Mouse (Mus musculus) thymus, postnatal 4 days (tissue): Measurements from ENCODE around the gene Hist1h2aa.
A peak's percentile ranks its signal among the peaks of the same experiment; 100 is the strongest.

ENCODE experiments used
- DNase-seq: peaks from one replicate; pipeline ENCODE4 v3.0.0; 2021

Hist1h2aa gene

DNA sequence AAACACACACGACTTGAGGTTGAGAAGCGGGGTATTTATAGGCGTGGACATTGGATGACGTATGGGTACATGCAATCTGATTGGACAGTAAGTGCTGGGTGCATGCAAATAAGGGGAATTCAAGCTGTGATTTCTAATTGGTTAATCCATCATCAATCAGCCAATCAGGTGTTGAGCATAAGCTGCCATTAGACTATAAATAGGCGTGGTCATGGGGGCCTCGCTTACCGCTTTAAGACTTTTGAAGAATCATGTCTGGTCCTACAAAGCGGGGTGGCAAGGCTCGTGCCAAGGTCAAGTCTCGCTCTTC is at the start of gene Hist1h2aa:
Gene Hist1h2aa, plus strand, starts transcription at position 252 of the 310 bp plus-strand sequence.
- DNase-seq = no peak

DNA sequence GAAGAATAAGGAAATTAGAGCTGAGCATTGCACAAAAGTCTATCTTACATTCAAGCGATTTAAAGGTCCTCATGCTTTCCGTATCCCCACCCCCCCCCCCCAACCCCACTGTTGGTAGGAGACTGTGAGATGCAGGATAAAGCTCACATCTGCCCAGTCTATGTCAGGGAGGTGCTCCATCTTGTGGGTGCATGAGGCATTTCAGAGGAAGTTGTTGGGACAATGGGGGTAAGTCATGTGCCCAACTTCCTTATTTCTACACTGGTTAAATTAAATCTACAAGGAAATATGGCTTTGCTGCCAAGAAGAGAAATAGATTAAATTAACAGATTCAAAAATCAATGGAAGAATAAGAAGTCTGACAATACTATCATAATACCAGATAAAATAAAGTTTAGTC is 48.7 kb upstream of the Hist1h2aa start:
- DNase-seq = peak; percentile 46

- no peak for DNase-seq
These were observed 47.1 kb upstream of the Hist1h2aa start for GRCm38 (mm10) chr13:23887026-23887725.

- DNase-seq = no peak
These were observed 45.2 kb upstream of the Hist1h2aa start for GRCm38 (mm10) chr13:23889011-23889605.

GRCm38 (mm10) chr13:23892592-23893268 is 41.5 kb upstream of the Hist1h2aa start:
- no peak for DNase-seq

GRCm38 (mm10) chr13:23893269-23893593 is 41.0 kb upstream of the Hist1h2aa start:
- DNase-seq = no peak

DNA sequence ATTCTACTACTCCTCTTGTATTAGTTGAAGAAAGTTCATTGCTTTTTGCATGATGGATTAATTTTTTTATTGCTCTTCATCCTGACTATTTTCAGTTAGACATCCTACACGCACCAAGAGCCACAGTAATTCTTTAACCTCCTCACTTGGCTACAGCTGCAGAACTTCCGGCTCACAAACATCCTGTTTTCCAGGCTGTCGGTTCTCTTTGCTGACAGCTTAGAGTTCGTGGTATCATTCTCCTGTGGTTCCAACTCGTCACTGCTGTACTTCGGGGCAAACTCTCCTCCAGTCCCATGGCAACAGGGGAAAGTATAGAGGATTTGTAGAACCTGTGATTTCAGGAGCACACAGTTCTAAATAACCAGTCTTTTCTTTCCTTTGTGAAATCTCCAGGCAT is 36.0 kb upstream of the Hist1h2aa start:
- peak; percentile 20 for DNase-seq

GRCm38 (mm10) chr13:23906906-23907305 is 27.4 kb upstream of the Hist1h2aa start:
- DNase-seq = no peak

GRCm38 (mm10) chr13:23910121-23910520 is 24.1 kb upstream of the Hist1h2aa start:
- peak; percentile 34 for DNase-seq

GRCm38 (mm10) chr13:23911335-23911734 is 22.9 kb upstream of the Hist1h2aa start:
- DNase-seq = no peak

DNA sequence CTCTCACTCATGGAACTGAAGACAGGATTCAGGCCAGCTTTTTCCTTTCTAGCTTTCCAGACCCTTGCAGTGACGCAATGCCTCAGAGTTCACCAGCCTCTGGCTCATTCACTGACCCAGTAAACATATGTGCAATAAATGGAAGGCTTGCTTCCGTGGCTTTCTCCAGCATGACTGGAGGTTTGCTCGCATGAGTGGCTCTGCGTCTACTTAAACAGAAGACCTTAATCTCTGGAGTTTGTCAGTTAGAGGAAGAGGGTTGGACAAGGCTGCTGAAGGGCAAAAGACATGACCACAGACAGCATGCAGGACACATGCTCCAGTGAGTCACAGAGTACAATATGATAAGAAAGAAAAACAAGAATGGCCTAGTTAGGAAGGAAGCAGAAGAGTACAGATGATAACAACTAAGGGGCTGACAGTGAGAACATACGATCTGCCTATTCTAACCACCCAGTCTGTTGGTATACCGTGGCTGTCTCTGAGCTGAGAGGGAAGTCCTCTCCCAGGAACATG is 20.4 kb upstream of the Hist1h2aa start:
- no peak for DNase-seq

DNA sequence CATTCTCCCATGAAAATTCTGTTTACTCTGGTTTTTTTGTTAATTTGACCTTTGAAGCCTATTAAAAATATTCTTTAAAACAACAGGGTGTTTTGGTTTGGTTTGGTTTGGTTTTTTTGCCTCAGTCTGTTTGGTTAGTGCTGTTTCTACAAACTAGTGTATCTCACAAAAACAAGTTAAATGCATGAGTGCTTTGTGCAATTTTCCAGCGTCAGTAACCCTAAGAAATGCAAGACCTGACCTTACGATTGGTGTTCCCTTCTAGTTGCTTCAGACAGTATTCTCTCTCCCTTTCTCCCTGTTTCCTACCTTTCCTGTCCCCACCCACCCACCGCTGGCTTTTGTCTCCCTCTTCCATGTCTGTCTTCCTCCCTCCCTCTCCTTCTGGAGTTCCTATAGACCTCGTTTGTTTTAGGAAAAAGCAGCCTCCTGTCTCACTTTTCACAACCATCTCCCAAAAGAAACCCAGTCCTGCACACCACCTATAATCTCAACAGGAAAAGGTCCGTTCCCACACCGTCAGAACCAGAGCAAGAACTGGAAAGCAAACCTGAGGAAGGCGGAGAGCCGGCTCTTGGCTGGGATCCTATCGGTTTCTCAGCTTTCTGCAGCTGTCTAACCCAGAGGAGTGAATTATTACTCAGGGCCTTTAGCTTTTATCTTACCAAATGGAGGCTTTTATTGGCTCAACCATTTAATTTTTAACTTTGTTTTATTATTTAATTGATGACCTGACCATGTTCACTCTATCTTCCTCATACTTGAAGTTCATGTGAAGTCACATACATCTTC is 19.7 kb upstream of the Hist1h2aa start, which contains the start of gene Slc17a4:
Gene Slc17a4, minus strand, starts transcription at position 634 of the 792 bp plus-strand sequence.
- no peak for DNase-seq

- no peak for DNase-seq
These were observed 18.1 kb upstream of the Hist1h2aa start for GRCm38 (mm10) chr13:23916132-23916531.

DNA sequence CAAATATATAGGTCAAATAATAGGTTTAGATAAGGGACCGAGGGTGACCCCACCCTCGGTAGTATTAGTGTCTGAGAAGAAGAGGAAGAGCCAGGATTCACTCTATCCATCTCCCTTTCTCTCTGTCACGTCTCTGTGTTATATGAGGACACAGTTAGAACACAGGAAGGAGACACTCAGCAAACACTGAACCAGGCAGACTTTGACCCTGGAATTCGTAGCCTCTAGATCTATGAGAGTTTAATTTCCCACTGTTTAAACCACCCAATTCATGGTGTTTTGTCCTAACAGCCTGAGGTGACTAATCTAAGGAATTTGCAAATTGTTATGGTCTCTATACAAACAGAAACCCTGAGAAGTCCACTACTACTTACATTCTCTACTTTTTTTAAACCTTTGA is 16.6 kb upstream of the Hist1h2aa start:
- DNase-seq = no peak

DNA sequence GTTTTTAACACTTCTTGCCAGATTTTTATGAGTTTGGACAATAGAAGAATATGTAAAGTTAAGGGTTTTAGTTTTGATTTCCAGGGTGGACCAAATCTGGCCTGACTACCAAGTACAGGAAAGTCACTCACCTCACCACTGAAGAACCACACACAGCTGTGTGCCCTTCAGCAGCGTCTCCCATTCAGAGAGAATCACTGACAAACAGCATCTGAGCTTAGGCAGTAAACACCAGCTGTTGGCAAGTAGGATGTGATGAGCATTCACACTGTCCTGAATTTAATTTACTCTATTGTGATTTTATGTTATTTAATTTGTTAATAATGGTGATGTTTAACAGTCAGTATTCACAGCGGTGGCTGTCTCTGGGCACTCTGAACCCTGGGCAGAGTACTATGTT is 8.5 kb upstream of the Hist1h2aa start:
- DNase-seq = no peak

GRCm38 (mm10) chr13:23928637-23929036 is 5.6 kb upstream of the Hist1h2aa start:
- DNase-seq = no peak

DNA sequence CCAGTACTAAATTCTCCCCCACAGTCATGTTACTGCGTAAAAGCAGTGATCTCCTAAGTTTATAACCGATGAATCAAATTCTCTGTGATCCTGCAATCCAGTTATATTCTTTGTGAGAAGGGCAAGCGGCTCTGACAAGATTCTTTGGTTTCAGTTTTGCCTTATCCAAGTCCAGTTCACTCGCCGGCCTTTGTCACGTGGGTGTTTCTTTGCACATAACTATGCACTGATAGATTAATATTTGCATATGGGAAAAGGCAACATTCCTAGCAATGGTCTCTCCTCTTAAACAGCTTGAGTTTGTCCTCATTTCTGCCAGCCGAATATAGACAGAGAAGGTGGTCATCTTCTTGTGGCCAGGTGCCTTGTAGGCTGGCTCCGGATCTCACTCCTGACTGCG is 3.8 kb upstream of the Hist1h2aa start:
- no peak for DNase-seq

DNA sequence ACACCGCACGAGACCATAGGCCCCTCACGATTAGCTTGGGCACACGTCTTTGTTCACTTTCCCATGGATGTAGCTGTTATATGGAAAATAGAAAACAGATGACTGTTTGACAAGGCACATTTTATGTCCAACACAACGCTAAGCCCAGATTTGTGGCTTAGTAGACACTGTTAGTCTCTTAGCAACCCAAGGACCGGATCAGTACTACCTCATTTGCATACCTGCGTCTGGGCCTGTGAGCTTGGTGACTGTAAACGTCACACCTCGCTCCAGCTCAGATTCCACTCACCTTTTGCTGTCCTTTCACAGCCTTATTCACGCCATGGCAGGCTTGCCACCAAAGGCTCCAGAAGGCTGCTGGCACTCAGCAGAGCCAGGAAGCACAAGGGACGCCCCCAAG is 3.4 kb upstream of the Hist1h2aa start:
- no peak for DNase-seq

- DNase-seq = no peak
These were observed 646 bp upstream of the Hist1h2aa start, which contains the start of gene Hist1h2ba for GRCm38 (mm10) chr13:23933421-23934210. TSS of gene Hist1h2ba (minus strand) at chr13:23934156.

DNA sequence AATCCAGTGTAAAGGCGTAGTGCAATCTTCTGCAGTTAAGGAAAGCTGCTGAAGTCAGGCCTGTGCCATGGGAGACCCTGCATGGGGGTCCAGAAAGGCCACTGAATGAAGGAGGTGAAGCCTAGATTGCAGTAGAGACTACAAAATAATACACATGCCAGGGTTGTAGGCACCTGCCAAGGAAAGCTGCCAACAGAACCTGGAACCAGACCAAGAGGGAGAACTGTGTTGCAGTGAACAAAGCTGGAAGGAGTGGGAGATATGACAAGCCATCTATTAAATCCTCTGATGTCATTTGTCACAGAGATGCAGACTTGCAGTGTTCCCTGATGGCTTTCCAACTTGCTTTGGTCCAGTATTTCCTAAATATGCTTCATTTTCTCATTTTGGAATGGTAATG is 4.4 kb downstream of the Hist1h2aa start:
- no peak for DNase-seq

DNA sequence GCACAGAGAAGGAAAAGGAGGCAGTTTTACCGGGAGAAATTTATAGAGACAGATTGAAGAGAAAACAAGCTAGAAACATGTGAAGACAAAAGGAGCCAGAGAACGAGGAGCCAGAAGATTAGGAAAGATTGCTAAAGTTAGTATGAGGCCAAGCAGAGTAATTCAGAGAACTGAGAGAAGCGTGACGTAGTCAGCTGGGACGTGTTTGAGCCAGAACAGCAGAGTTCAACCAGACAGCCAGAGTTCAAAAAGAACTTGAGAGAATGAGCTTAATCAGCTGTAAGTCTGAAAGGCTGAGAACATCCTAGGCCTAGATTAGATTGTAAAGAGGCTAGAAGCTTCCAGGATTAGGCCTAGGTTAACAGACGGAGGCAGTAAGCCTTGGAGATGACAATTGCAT is 6.0 kb downstream of the Hist1h2aa start:
- no peak for DNase-seq

- DNase-seq = no peak
These were observed 8.6 kb downstream of the Hist1h2aa start for GRCm38 (mm10) chr13:23942861-23943260.
